Mouse (Mus musculus): Measurements from ENCODE around the gene Fgd2. TPM values are rescaled to one million over a fixed set of nuclear protein-coding genes. Genes with fewer than 3 reads are reported as not detected.
"Not testable (repeated sequence)": the region's sequence is repeated elsewhere in the genome, so short reads cannot be mapped to it uniquely, and the experiment has no call there.

Fgd2 gene
- polyA plus RNA-seq (2014; fragmentation: Nextera tagmentation; extraction: Ambion mirVana) = 10.5 and 12.7 TPM in 2 replicates

DNA sequence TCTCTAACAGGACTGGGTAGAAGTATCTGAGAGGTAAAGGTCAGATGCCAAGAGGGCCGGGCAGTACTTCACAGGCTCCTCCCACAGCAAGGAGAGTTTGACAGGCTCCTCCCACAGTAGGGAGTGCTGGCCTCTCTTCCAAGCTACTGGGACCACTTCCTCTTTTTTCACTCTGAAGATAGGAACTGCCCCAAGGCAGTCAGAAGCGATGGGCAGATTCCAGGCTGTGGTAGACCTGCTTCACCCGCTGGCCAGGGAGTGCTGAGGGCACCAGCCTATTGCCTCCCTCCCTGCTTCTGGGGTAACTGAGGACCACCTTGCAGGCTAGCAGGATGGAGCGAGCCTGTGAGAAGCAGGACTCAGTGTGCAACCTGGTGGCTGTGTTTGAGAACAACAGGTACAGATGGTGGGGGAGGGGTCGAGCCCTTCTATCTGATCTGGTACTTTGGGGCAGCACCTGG lies at the start of gene Fgd2:
Gene Fgd2, plus strand, starts transcription at position 154 of the 461 bp plus-strand sequence.
- no peak within 1 kb of the TSS for H3K4me3 ChIP-seq (ENCODE audit: low read depth, low read length)
- ATAC-seq (ENCODE audit: low read depth) (no peak), DNase-seq (ENCODE audit: low spot score) (no peak)
- WGBS = 13% methylated on average over 5 of the region's 5 CpGs
- H3K27ac ChIP-seq (replicated peaks; ENCODE audit: low read depth, low read length) = no peak within 1 kb of the TSS
- peaks cover 11% of the 10 kb centered on the region for H3K4me1 ChIP-seq (ENCODE audit: control insufficient read depth, insufficient read depth, low read length)
- no peaks in the 10 kb centered on the region for H3K27me3 ChIP-seq (replicated peaks; ENCODE audit: control insufficient read depth, insufficient read depth, low read length)
- H3K9ac ChIP-seq (ENCODE audit: low read depth, low read length) = 0 out of 2 replicates have a peak within 1 kb of the TSS, but pooled peaks have one; percentile 22
- H3K36me3 ChIP-seq (ENCODE audit: control insufficient read depth, insufficient read depth, low read length) = no peaks in the 10 kb centered on the region
- no peaks in the 10 kb centered on the region for H3K9me3 ChIP-seq (ENCODE audit: control insufficient read depth, low read length)
- H3K4me2 ChIP-seq (ENCODE audit: low read depth, low read length) = no peak within 1 kb of the TSS

DNA sequence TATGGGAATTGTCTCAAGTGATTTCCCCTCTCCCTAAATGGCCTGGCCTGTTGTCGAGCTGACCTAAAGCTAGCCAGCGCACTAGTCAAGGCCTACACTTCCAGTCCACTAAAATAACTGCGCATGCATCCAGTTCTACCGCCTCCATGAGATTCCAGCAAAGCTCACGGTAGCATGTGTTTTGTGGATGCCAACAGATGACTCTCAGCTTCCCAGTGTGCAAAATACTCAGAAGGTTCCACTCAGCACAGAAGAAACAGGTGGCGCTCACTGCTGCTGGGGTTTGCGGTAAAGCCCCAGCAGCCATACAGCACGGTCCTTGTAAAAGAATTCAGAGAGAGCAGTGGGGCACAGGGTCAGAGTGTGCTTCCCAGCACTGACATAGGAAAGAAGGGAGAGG lies 49.1 kb upstream of the Fgd2 start:
- ATAC-seq (ENCODE audit: low read depth) = no peak
- H3K9me3 ChIP-seq (ENCODE audit: control insufficient read depth, low read length) = peaks cover 6% of the 10 kb centered on the region; the same call in 1 of the 2 replicates
- H3K4me1 ChIP-seq (ENCODE audit: control insufficient read depth, insufficient read depth, low read length) = no peaks in the 10 kb centered on the region
- H3K4me3 ChIP-seq (ENCODE audit: low read depth, low read length) = no peak overlapping the region
- H3K36me3 ChIP-seq (ENCODE audit: control insufficient read depth, insufficient read depth, low read length) = no peaks in the 10 kb centered on the region
- no peak overlapping the region for H3K27ac ChIP-seq (replicated peaks; ENCODE audit: low read depth, low read length)
- H3K27me3 ChIP-seq (replicated peaks; ENCODE audit: control insufficient read depth, insufficient read depth, low read length) = no peaks in the 10 kb centered on the region
- no peak overlapping the region for H3K9ac ChIP-seq (ENCODE audit: low read depth, low read length)
- no peak overlapping the region for H3K4me2 ChIP-seq (ENCODE audit: low read depth, low read length)
- 77% methylated on average over 8 of the region's 8 CpGs for WGBS
- DNase-seq (ENCODE audit: low spot score) = no peak

DNA sequence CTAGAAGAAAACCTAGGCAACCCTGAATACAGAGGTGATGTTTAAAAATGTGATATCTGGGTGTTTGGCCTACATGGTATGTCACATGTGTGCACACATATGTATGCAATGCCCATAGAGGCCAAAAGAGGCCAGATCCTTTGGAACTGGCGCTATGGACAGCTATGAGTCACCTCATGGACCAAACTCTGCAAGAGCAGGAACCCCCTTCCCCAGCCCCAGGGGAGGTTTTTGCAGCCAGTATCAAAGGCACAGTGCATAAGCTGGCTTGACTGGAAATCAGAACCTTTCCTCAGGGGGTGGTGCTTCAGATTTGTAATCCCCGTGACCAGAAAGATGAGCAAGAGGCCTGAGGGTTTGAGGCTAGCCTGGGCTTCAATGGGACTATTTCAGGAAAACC lies 48.6 kb upstream of the Fgd2 start:
- H3K9ac ChIP-seq (ENCODE audit: low read depth, low read length) = no peak overlapping the region
- ATAC-seq (ENCODE audit: low read depth) (no peak), DNase-seq (ENCODE audit: low spot score) (no peak)
- no peak overlapping the region for H3K27ac ChIP-seq (replicated peaks; ENCODE audit: low read depth, low read length)
- 87% methylated on average over 2 of the region's 2 CpGs for WGBS
- H3K4me3 ChIP-seq (ENCODE audit: low read depth, low read length) = no peak overlapping the region
- H3K9me3 ChIP-seq (ENCODE audit: control insufficient read depth, low read length) = peaks cover 6% of the 10 kb centered on the region; the same call in 1 of the 2 replicates
- H3K27me3 ChIP-seq (replicated peaks; ENCODE audit: control insufficient read depth, insufficient read depth, low read length) = no peaks in the 10 kb centered on the region
- no peaks in the 10 kb centered on the region for H3K4me1 ChIP-seq (ENCODE audit: control insufficient read depth, insufficient read depth, low read length)
- H3K36me3 ChIP-seq (ENCODE audit: control insufficient read depth, insufficient read depth, low read length) = no peaks in the 10 kb centered on the region
- no peak overlapping the region for H3K4me2 ChIP-seq (ENCODE audit: low read depth, low read length)

DNA sequence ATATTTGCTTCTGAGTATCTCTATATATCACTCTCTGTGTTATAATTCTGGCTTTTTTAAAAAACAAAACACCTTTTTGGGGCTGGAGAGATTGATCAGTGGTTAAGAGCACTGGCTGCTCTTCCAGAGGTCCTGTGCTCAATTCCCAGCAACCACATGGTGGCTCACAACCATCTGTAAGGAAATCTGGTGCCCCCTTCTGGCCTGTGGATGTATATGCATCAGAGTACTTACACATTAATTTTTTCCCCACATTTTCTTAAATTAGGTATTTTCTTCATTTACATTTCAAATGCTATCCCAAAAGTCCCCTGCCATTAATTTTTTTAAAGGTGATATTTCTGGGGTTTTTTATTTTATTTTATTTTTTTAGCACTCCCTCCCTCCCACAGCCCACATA lies 47.4 kb upstream of the Fgd2 start:
- Histone ChIP-seq H3K36me3 (ENCODE audit: control insufficient read depth, insufficient read depth, low read length) (no peaks in the 10 kb centered on the region), H3K4me2 (ENCODE audit: low read depth, low read length) (no peak overlapping the region), H3K9ac (ENCODE audit: low read depth, low read length) (no peak overlapping the region), H3K9me3 (ENCODE audit: control insufficient read depth, low read length) (peaks cover 6% of the 10 kb centered on the region; the same call in 1 of the 2 replicates), H3K27me3 (replicated peaks; ENCODE audit: control insufficient read depth, insufficient read depth, low read length) (no peaks in the 10 kb centered on the region), H3K27ac (replicated peaks; ENCODE audit: low read depth, low read length) (no peak overlapping the region), H3K4me1 (ENCODE audit: control insufficient read depth, insufficient read depth, low read length) (no peaks in the 10 kb centered on the region), H3K4me3 (ENCODE audit: low read depth, low read length) (no peak overlapping the region)
- DNase-seq (ENCODE audit: low spot score) (no peak), ATAC-seq (ENCODE audit: low read depth) (no peak)

DNA sequence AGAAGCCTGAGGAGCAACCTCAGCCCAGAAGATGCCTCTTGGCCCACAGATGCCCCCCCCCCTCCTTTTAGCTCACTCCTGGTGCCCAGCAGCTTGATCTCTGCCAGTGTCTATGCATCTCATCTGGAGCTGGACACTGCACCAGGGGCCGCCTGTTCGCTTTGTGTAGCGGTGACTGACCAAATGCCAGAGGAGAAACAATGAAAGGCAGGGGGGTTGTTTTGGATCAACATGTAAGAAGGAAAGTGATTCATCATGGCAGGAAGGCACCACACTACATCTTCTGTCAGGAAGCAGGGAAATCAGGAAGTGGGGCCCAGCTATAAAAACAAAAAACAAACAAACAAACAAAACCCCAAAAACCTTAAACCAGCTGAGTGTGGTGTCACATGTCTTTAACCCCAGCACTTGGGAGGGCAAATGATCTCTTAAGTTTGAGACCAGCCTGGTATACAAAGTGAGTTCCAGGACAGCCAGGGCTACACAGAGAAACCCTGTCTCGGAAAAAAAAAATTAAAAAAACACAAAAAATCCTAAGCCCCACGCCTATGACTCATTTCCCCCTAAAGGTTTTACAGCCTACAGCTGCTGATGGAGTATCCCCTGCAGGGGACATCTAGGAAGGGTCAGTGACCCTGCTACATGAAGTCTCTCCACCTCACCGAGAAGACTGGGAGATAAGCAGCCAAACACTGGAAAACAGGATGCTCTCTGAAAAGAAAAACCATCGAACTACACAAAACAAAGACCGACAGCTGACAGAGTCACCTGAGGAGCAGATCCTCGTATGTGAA lies 44.8 kb upstream of the Fgd2 start:
- no peak overlapping the region for H3K4me2 ChIP-seq (ENCODE audit: low read depth, low read length)
- peaks cover 6% of the 10 kb centered on the region; the same call in 1 of the 2 replicates for H3K9me3 ChIP-seq (ENCODE audit: control insufficient read depth, low read length)
- peaks cover 4% of the 10 kb centered on the region for H3K27me3 ChIP-seq (replicated peaks; ENCODE audit: control insufficient read depth, insufficient read depth, low read length)
- WGBS = 40% methylated on average over 9 of the region's 9 CpGs
- H3K36me3 ChIP-seq (ENCODE audit: control insufficient read depth, insufficient read depth, low read length) = no peaks in the 10 kb centered on the region
- 0 out of 2 replicates have a peak, but pooled peaks have one; percentile 10 for ATAC-seq (ENCODE audit: low read depth)
- H3K9ac ChIP-seq (ENCODE audit: low read depth, low read length) = no peak overlapping the region
- H3K4me1 ChIP-seq (ENCODE audit: control insufficient read depth, insufficient read depth, low read length) = no peaks in the 10 kb centered on the region
- DNase-seq (ENCODE audit: low spot score) = no peak
- no peak overlapping the region for H3K4me3 ChIP-seq (ENCODE audit: low read depth, low read length)
- H3K27ac ChIP-seq (replicated peaks; ENCODE audit: low read depth, low read length) = 0 out of 2 replicates have a peak overlapping the region, but pooled peaks have one; percentile 1

DNA sequence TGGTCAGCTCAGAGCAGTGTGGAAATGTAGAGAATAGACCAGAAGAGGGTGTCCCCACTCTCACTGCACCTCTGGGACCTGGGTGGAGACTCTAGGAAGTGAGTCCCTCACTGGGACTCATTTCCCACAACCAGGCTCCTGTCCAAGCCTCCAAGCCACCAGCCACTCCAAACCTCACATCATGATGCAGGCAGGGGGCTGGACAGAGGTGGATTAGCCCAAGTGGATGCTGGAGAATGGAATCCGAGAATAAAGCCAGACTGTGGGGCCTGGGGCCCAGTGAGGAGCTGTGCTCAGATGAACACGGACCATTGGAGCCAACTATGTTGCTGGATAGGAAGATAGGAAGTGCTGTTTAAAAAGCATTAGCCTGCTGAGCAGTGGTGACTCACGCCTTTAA lies 43.8 kb upstream of the Fgd2 start:
- H3K27ac ChIP-seq (replicated peaks; ENCODE audit: low read depth, low read length) = no peak overlapping the region; the same call in 1 of the 2 replicates
- ATAC-seq (ENCODE audit: low read depth) = no peak
- no peaks in the 10 kb centered on the region for H3K36me3 ChIP-seq (ENCODE audit: control insufficient read depth, insufficient read depth, low read length)
- no peak overlapping the region for H3K4me3 ChIP-seq (ENCODE audit: low read depth, low read length)
- H3K4me2 ChIP-seq (ENCODE audit: low read depth, low read length) = no peak overlapping the region
- H3K9me3 ChIP-seq (ENCODE audit: control insufficient read depth, low read length) = peaks cover 6% of the 10 kb centered on the region; the same call in 1 of the 2 replicates
- peaks cover 14% of the 10 kb centered on the region for H3K27me3 ChIP-seq (replicated peaks; ENCODE audit: control insufficient read depth, insufficient read depth, low read length)
- DNase-seq (ENCODE audit: low spot score) = no peak
- H3K9ac ChIP-seq (ENCODE audit: low read depth, low read length) = no peak overlapping the region
- 74% methylated on average over 3 of the region's 3 CpGs for WGBS
- H3K4me1 ChIP-seq (ENCODE audit: control insufficient read depth, insufficient read depth, low read length) = no peaks in the 10 kb centered on the region

DNA sequence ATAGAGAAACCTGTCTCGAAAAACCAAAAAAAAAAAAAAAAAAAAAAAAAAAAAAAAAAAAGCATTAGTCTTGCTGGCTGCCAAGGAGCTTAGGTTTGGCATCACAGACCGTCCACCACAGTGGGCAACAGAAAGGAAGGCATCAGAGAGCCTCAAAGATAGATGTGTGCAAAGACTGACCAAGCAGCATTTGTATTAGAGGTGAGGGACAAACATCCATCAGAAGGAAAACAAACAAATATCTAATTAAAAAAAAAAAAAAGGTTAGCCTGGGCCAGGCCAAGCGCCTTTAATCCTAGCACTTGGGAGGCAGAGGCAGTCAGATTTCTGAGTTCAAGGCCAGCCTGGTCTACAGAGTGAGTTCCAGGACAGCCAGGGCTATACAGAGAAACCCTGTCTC lies 43.3 kb upstream of the Fgd2 start, which contains the start of gene Pi16:
Gene Pi16, plus strand, starts transcription at position 301 of the 400 bp plus-strand sequence.
- not testable (repeated sequence) for H3K4me2 ChIP-seq (ENCODE audit: low read depth, low read length); H3K4me1 ChIP-seq (ENCODE audit: control insufficient read depth, insufficient read depth, low read length); H3K9ac ChIP-seq (ENCODE audit: low read depth, low read length); H3K4me3 ChIP-seq (ENCODE audit: low read depth, low read length); H3K9me3 ChIP-seq (ENCODE audit: control insufficient read depth, low read length); DNase-seq (ENCODE audit: low spot score); H3K27ac ChIP-seq (replicated peaks; ENCODE audit: low read depth, low read length); ATAC-seq (ENCODE audit: low read depth); H3K36me3 ChIP-seq (ENCODE audit: control insufficient read depth, insufficient read depth, low read length)
- WGBS = 80% methylated on average over 3 of the region's 3 CpGs
- peaks cover 19% of the 10 kb centered on the region for H3K27me3 ChIP-seq (replicated peaks; ENCODE audit: control insufficient read depth, insufficient read depth, low read length)

DNA sequence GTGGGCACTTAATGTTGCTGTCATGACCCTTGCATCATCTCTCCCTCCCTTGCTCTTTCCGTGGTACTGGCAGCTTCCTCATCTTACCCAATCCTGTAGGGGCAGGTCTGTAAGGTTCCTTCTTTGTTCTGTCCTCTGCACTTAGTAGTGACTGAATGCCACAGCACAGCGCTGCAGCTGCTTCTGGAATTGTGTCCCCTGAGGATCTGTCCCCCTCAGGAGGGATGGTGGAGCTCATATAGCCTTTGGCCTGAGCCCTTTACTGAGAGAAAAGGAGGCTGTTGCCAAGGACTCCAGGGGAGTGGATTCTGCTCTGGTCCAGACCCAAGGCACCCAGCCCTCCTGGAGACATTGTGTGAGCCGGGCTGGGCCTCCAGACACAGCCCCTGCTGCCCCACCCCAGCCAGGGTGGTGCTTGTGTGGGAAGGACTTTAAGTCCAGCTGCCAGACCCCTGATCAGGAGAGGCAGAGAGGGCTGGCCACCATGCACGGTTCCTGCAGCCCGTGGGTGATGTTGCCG lies 41.9 kb upstream of the Fgd2 start:
- ATAC-seq (ENCODE audit: low read depth) (no peak), DNase-seq (ENCODE audit: low spot score) (no peak)
- H3K36me3 ChIP-seq (ENCODE audit: control insufficient read depth, insufficient read depth, low read length) = no peaks in the 10 kb centered on the region
- 47% methylated on average over 6 of the region's 6 CpGs for WGBS
- H3K9ac ChIP-seq (ENCODE audit: low read depth, low read length) = no peak overlapping the region
- no peaks in the 10 kb centered on the region for H3K9me3 ChIP-seq (ENCODE audit: control insufficient read depth, low read length)
- peaks cover 25% of the 10 kb centered on the region for H3K27me3 ChIP-seq (replicated peaks; ENCODE audit: control insufficient read depth, insufficient read depth, low read length)
- H3K4me3 ChIP-seq (ENCODE audit: low read depth, low read length) = no peak overlapping the region
- no peak overlapping the region for H3K27ac ChIP-seq (replicated peaks; ENCODE audit: low read depth, low read length)
- H3K4me2 ChIP-seq (ENCODE audit: low read depth, low read length) = no peak overlapping the region
- peaks cover 6% of the 10 kb centered on the region for H3K4me1 ChIP-seq (ENCODE audit: control insufficient read depth, insufficient read depth, low read length)

All from embryonic facial prominence, embryonic 14.5 days (tissue).